Mouse (Mus musculus) MEL (cell line): ENCODE results near the gene Myo18a. TPM values are rescaled to one million over a fixed set of nuclear protein-coding genes. Genes with fewer than 3 reads are reported as not detected.

Experiments used
- DNase-seq: peaks from one replicate; pipeline ENCODE4 v3.0.0; 2011; ENCODE audit warnings: low read depth, low spot score
- H3K27ac ChIP-seq: 2 replicates; pipeline ENCODE4 v1.5.1; 2012; ENCODE audit warnings: low read depth, mild to moderate bottlenecking, control low read depth, low read length, moderate library complexity; ENCODE audit not compliant: control insufficient read depth
- H3K27me3 ChIP-seq, 2 experiments: fragments of 150-350 bp in 1 of 2; sonication (generic) in 1 of 2; 2 replicates each; pipeline ENCODE4 v1.6.1; 2012; ENCODE audit warnings: low read length in 2 of 2, mild to moderate bottlenecking in 2 of 2, improper control_type of control experiment in 1 of 2, moderate library complexity in 1 of 2; ENCODE audit not compliant: insufficient read depth in 2 of 2, control insufficient read depth in 1 of 2
- H3K36me3 ChIP-seq, 2 experiments: 2 replicates each; pipeline ENCODE4 v1.6.1; 2012 to 2014; ENCODE audit warnings: low read length in 2 of 2, improper control_type of control experiment in 1 of 2, inconsistent platforms in 1 of 2, mild to moderate bottlenecking in 1 of 2; ENCODE audit not compliant: insufficient read depth in 2 of 2, control insufficient read depth in 1 of 2
- H3K4me1 ChIP-seq, 2 experiments: fragments of 150-350 bp in 1 of 2; sonication (generic) in 1 of 2; 2 replicates each; pipeline ENCODE4 v1.6.1; 2012; ENCODE audit warnings: low read length in 2 of 2, improper control_type of control experiment in 1 of 2, mild to moderate bottlenecking in 1 of 2; ENCODE audit not compliant: insufficient read depth in 2 of 2, control insufficient read depth in 1 of 2
- H3K4me3 ChIP-seq, 2 experiments: fragments of 150-350 bp in 1 of 2; sonication (generic) in 1 of 2; 2 replicates each; pipeline ENCODE4 v1.5.1; 2012; ENCODE audit warnings: low read depth in 2 of 2, low read length in 2 of 2, mild to moderate bottlenecking in 2 of 2, moderate library complexity in 2 of 2, control low read depth in 1 of 2, improper control_type of control experiment in 1 of 2; ENCODE audit not compliant: control insufficient read depth in 1 of 2, insufficient read depth in 1 of 2
- H3K79me2 ChIP-seq: 2 replicates; pipeline ENCODE4 v1.6.1; 2012; ENCODE audit warnings: mild to moderate bottlenecking, low read length, moderate library complexity; ENCODE audit not compliant: control insufficient read depth, poor library complexity, insufficient read depth
- H3K9ac ChIP-seq: 2 replicates; pipeline ENCODE4 v1.6.1; 2012; ENCODE audit warnings: low read depth, mild to moderate bottlenecking, control low read depth, low read length, moderate library complexity; ENCODE audit not compliant: control insufficient read depth, poor library complexity, severe bottlenecking
- H3K9me3 ChIP-seq: fragments of 150-350 bp; sonication (generic); replicated peaks from 2 replicates; pipeline ENCODE4 v1.6.1; 2012; ENCODE audit warnings: mild to moderate bottlenecking, low read length, improper control_type of control experiment, moderate library complexity; ENCODE audit not compliant: insufficient read depth
- CHD1 ChIP-seq: IDR thresholded peaks from 2 replicates; pipeline ENCODE4 v1.6.1; 2012; ENCODE audit warnings: low read depth, mild to moderate bottlenecking, inconsistent platforms, low read length, improper control_type of control experiment
- E2F4 ChIP-seq: IDR thresholded peaks from 2 replicates; pipeline ENCODE4 v1.6.1; 2011; ENCODE audit warnings: low read depth, low read length, improper control_type of control experiment, borderline replicate concordance
- ETS1 ChIP-seq: IDR thresholded peaks from 2 replicates; pipeline ENCODE4 v1.6.1; 2012; ENCODE audit warnings: low read depth, mild to moderate bottlenecking, inconsistent platforms, low read length, improper control_type of control experiment, moderate library complexity
- GABPA ChIP-seq: IDR thresholded peaks from 2 replicates; pipeline ENCODE4 v1.6.1; 2012; ENCODE audit warnings: low read depth, mild to moderate bottlenecking, inconsistent platforms, low read length, improper control_type of control experiment, moderate library complexity
- JUND ChIP-seq: IDR thresholded peaks from 2 replicates; pipeline ENCODE4 v1.6.1; 2011; ENCODE audit warnings: low read depth, mild to moderate bottlenecking, improper control_type of control experiment, low read length
- MAX ChIP-seq: IDR thresholded peaks from 2 replicates; pipeline ENCODE4 v1.6.1; 2011; ENCODE audit warnings: low read length, improper control_type of control experiment
- MXI1 ChIP-seq: IDR thresholded peaks from 2 replicates; pipeline ENCODE4 v1.6.1; 2011; ENCODE audit warnings: mild to moderate bottlenecking, low read depth, low read length, improper control_type of control experiment
- MYB ChIP-seq: IDR thresholded peaks from 2 replicates; pipeline ENCODE4 v1.6.1; 2011; ENCODE audit warnings: mild to moderate bottlenecking, low read depth, low read length, improper control_type of control experiment
- POLR2A ChIP-seq, 2 experiments: IDR thresholded peaks; 2 replicates each; pipeline ENCODE4 v1.6.1; 2011 to 2012; ENCODE audit warnings: low read length in 2 of 2, mild to moderate bottlenecking in 2 of 2, control low read depth in 1 of 2, improper control_type of control experiment in 1 of 2, low read depth in 1 of 2, moderate library complexity in 1 of 2; ENCODE audit not compliant: control insufficient read depth in 1 of 2, insufficient read depth in 1 of 2, poor library complexity in 1 of 2
- POLR2AphosphoS2 ChIP-seq: IDR thresholded peaks from 2 replicates; pipeline ENCODE4 v1.6.1; 2011; ENCODE audit warnings: low read length, improper control_type of control experiment
- POLR2AphosphoS5 ChIP-seq: IDR thresholded peaks from 2 replicates; pipeline ENCODE4 v1.6.1; 2012; ENCODE audit warnings: low read depth, borderline replicate concordance, mild to moderate bottlenecking, inconsistent platforms, low read length, moderate library complexity, mixed read lengths
- RAD21 ChIP-seq: IDR thresholded peaks from 2 replicates; pipeline ENCODE4 v1.6.1; 2011; ENCODE audit warnings: mild to moderate bottlenecking, low read depth, low read length, improper control_type of control experiment
- SIN3A ChIP-seq: IDR thresholded peaks from 2 replicates; pipeline ENCODE4 v1.6.1; 2012; ENCODE audit warnings: low read length, improper control_type of control experiment, inconsistent platforms
- SMC3 ChIP-seq: IDR thresholded peaks from 2 replicates; pipeline ENCODE4 v1.6.1; 2011; ENCODE audit warnings: low read depth, low read length, improper control_type of control experiment
- TAL1 ChIP-seq: IDR thresholded peaks from 2 replicates; pipeline ENCODE4 v1.6.1; 2012; ENCODE audit warnings: mild to moderate bottlenecking, inconsistent platforms, low read length, moderate library complexity, mixed read lengths
- TBP ChIP-seq: IDR thresholded peaks from 2 replicates; pipeline ENCODE4 v1.8.0; 2011; ENCODE audit warnings: low read depth, low read length, improper control_type of control experiment
- TCF12 ChIP-seq: IDR thresholded peaks from 2 replicates; pipeline ENCODE4 v1.6.1; 2014; ENCODE audit warnings: low read depth, mild to moderate bottlenecking, inconsistent platforms, low read length, improper control_type of control experiment, moderate library complexity
- USF1 ChIP-seq: IDR thresholded peaks from 2 replicates; pipeline ENCODE4 v1.6.1; 2014; ENCODE audit warnings: low read depth, mild to moderate bottlenecking, inconsistent platforms, low read length, improper control_type of control experiment, moderate library complexity
- ZC3H11A ChIP-seq: IDR thresholded peaks from 2 replicates; pipeline ENCODE4 v1.6.1; 2012; ENCODE audit warnings: low read depth, mild to moderate bottlenecking, inconsistent platforms, low read length, improper control_type of control experiment
- ZMIZ1 ChIP-seq: IDR thresholded peaks from 2 replicates; pipeline ENCODE4 v1.6.1; 2012; ENCODE audit warnings: low read depth, mild to moderate bottlenecking, inconsistent platforms, low read length, improper control_type of control experiment, moderate library complexity
- ZNF384 ChIP-seq: IDR thresholded peaks from 2 replicates; pipeline ENCODE4 v1.6.1; 2012; ENCODE audit warnings: low read depth, mild to moderate bottlenecking, inconsistent platforms, low read length, improper control_type of control experiment
- polyA plus RNA-seq, 2 experiments: library from polyadenylated mRNA; stranded (reverse) in 1 of 2; unstranded in 1 of 2; fragments of >175 nt in 1 of 2; fragments of >200 nt in 1 of 2; gene quantifications; 2 replicates each; pipeline versions ENCODE4 v1.2.1 to v1.2.4; 2012; ENCODE audit warnings: low replicate concordance in 2 of 2, low read depth in 1 of 2; ENCODE audit not compliant: insufficient read length in 2 of 2, insufficient read depth in 1 of 2, missing spikeins in 1 of 2
- total RNA-seq: library from RNA; depleted of rRNA; stranded (reverse); fragments of 300-350 nt; gene quantifications from 2 replicates; pipeline ENCODE4 v1.2.3, GENCODE M21; 2012

The Myo18a gene
- total and polyA plus RNA-seq, 3 experiments: 13.1 to 18.0 TPM; not detected in 1

GRCm38 (mm10) chr11:77836290-77836689 lies 73.2 kb downstream of the Myo18a start:
- no peaks in the 10 kb centered on the region for H3K27me3 ChIP-seq
- no peak overlapping the region for H3K4me3 ChIP-seq
- H3K79me2 ChIP-seq: no peaks in the 10 kb centered on the region
- H3K9me3 ChIP-seq: no peaks in the 10 kb centered on the region
- H3K9ac ChIP-seq: no peak overlapping the region
- H3K36me3 ChIP-seq: no peaks in the 10 kb centered on the region
- TF ChIP-seq TCF12: no peak
- no peak for TF ChIP-seq SMC3
- TF ChIP-seq ZMIZ1: no peak
- no peak for TF ChIP-seq E2F4
- TF ChIP-seq GABPA: no peak
- TF ChIP-seq MXI1: no peak
- no peak for TF ChIP-seq TBP
- TF ChIP-seq USF1: no peak
- TF ChIP-seq RAD21: no peak
- TF ChIP-seq CHD1: no peak
- no peak for TF ChIP-seq ZNF384
- no peak for TF ChIP-seq TAL1
- TF ChIP-seq SIN3A: no peak
- TF ChIP-seq POLR2A (IDR thresholded peaks at IDR 0.05; ENCODE audit: control insufficient read depth in 1 of 2, insufficient read depth in 1 of 2, low read depth in 1 of 2, low read length in 2 of 2, poor library complexity in 1 of 2): no peak
- no peak for TF ChIP-seq MAX
- TF ChIP-seq POLR2AphosphoS5: no peak
- no peak for TF ChIP-seq POLR2AphosphoS2
- no peak for TF ChIP-seq ETS1
- TF ChIP-seq MYB: no peak
- TF ChIP-seq, all 39 proteins: peak for 0
- DNase-seq: no peak
- H3K27ac ChIP-seq: no peak overlapping the region
- no peaks in the 10 kb centered on the region for H3K4me1 ChIP-seq

- DNase-seq: no peak
- Histone ChIP-seq H3K4me1 (no peaks in the 10 kb centered on the region), H3K9ac (no peak overlapping the region), H3K27ac (no peak overlapping the region), H3K27me3 (no peaks in the 10 kb centered on the region), H3K79me2 (no peaks in the 10 kb centered on the region), H3K36me3 (no peaks in the 10 kb centered on the region; a peak in 1 of 4 replicates)
- TF ChIP-seq ZC3H11A (no peak), E2F4 (no peak), MYB (no peak), POLR2AphosphoS2 (no peak), POLR2AphosphoS5 (no peak), TBP (no peak), JUND (no peak)
- TF ChIP-seq, all 39 proteins: peak for 0
- Histone ChIP-seq H3K4me3 (no peak overlapping the region), H3K9me3 (no peaks in the 10 kb centered on the region)
Measured at GRCm38 (mm10) chr11:77836751-77837150, 73.7 kb downstream of the Myo18a start.
